Mouse (Mus musculus) erythroblast, embryonic 14.5 days (primary cell): Measurements from ENCODE around the gene Rnf144a.

Source experiments
- GATA1 ChIP-seq: IDR thresholded peaks from 2 replicates; pipeline ENCODE4 v1.6.1; 2012; ENCODE audit warnings: low read length, inconsistent platforms, mixed read lengths
- TAL1 ChIP-seq: IDR thresholded peaks from 3 replicates; pipeline ENCODE4 v1.6.1; 2012; ENCODE audit warnings: low read length, inconsistent platforms, mixed read lengths

DNA sequence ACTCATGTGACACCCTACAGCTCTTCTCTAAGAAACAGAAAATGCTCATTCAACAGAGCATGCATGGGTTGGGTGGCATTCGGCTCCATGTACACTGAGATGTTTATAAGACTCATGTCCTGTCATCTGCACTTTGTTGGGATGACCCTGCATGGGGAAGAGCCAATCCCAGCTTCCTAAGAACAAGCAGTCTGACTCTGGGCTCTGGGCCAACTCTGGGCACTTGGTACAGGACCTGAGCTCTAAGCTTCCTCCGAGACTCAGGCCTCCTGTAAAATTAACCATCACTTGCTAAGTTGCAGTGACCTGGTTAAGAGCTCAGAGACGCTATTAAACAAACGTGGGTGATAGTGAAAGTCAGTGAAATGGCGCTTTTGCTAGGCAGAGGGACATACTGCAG, 55.2 kb downstream of the Rnf144a start:
- TF ChIP-seq GATA1 (no peak), TAL1 (no peak)
